Mouse (Mus musculus) ZHBTc4 (cell line): ENCODE results near the gene Mon2.
"Not testable (repeated sequence)": the region's sequence is repeated elsewhere in the genome, so short reads cannot be mapped to it uniquely, and the experiment has no call there.

Experiments used
- DNase-seq: peaks from one replicate; pipeline ENCODE4 v3.0.0-alpha.2; 2011; ENCODE audit warnings: low read depth, low spot score

Gene Mon2

GRCm38 (mm10) chr10:123057082-123057481, 19.2 kb downstream of the Mon2 start:
- DNase-seq, result peak; percentile 35

GRCm38 (mm10) chr10:123056463-123056862, 19.8 kb downstream of the Mon2 start:
- DNase-seq, result no peak

GRCm38 (mm10) chr10:123055205-123056000, 20.9 kb downstream of the Mon2 start:
- DNase-seq, result no peak

- DNase-seq, result no peak
These were observed 22.7 kb downstream of the Mon2 start for GRCm38 (mm10) chr10:123053557-123053956.

GRCm38 (mm10) chr10:123052021-123052420, 24.3 kb downstream of the Mon2 start:
- DNase-seq, result no peak

GRCm38 (mm10) chr10:123048730-123049129, 27.6 kb downstream of the Mon2 start:
- no peak for DNase-seq

- DNase-seq, result no peak
These were observed 36.4 kb downstream of the Mon2 start for GRCm38 (mm10) chr10:123039936-123040335.

GRCm38 (mm10) chr10:123032078-123032646, 44.1 kb downstream of the Mon2 start:
- no peak for DNase-seq

- DNase-seq, result no peak
These were observed 44.9 kb downstream of the Mon2 start for GRCm38 (mm10) chr10:123031449-123031848.

- no peak for DNase-seq
These were observed 45.7 kb downstream of the Mon2 start for GRCm38 (mm10) chr10:123030589-123030988.

- DNase-seq, result no peak
These were observed 47.4 kb downstream of the Mon2 start for GRCm38 (mm10) chr10:123028949-123029348.

- not testable (repeated sequence) for DNase-seq
These were observed 49.6 kb downstream of the Mon2 start for GRCm38 (mm10) chr10:123026736-123027135.

GRCm38 (mm10) chr10:123013435-123013834, 62.9 kb downstream of the Mon2 start:
- peak; percentile 94 for DNase-seq

- no peak for DNase-seq
These were observed 64.9 kb downstream of the Mon2 start for GRCm38 (mm10) chr10:123011421-123011820.

- DNase-seq, result peak; percentile 65
These were observed 70.8 kb downstream of the Mon2 start for GRCm38 (mm10) chr10:123005237-123006185.

- no peak for DNase-seq
These were observed 71.6 kb downstream of the Mon2 start for GRCm38 (mm10) chr10:123004475-123005236.

- no peak for DNase-seq
These were observed 74.3 kb downstream of the Mon2 start for GRCm38 (mm10) chr10:123001985-123002384.

- DNase-seq, result no peak
These were observed 74.9 kb downstream of the Mon2 start for GRCm38 (mm10) chr10:123001363-123001762.

GRCm38 (mm10) chr10:122999356-122999755, 76.9 kb downstream of the Mon2 start:
- DNase-seq, result peak; percentile 54

GRCm38 (mm10) chr10:122997852-122998251, 78.5 kb downstream of the Mon2 start:
- no peak for DNase-seq

- no peak for DNase-seq
These were observed 81.8 kb downstream of the Mon2 start for GRCm38 (mm10) chr10:122994402-122995107.
